Comparison of ENCODE assay signal across 8 mouse cellular contexts in the genomic region with DNA sequence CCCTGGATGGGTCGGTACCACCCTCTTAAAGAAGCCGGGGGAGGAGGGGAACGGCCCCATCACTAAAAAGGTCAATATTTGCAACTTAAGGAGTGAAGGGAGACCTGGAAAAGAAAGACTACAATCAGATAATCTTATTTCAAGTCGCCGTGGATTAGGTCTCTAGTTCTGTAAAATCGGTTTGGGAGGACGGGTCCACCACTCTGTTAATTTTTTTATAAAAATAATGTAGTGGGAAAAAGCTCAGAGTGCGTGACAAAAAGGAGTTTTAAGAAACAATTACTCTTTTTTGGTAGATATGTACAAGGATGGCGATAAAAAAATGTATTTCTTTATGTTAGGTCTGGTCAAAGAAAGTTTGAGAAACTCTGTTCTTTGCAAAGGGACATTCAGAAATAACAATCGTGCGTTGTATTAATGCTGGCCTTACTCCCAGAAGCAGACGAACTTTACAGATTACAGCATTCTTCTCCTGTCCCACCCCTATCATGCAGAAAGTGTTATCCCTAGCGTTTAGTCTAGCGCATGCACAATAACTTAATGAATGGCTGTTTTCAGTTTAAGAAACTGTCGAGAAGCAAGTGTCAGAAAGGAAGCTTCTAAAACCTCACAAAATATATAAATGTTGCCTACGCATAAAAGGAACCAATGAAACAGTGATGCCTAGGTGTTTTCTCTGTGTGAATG. TPM values are rescaled to one million over a fixed set of nuclear protein-coding genes. Genes with fewer than 3 reads are reported as not detected.
DNase-seq lines count a peak whose midpoint lies in the region; ATAC-seq and TF ChIP-seq lines count a peak whose summit lies in the region.

No protein-coding gene starts in this region.

- no peak for TF ChIP-seq POLR2A in myocyte (IDR thresholded peaks at IDR 0.05; ENCODE audit: insufficient read length, low read depth)

- ATAC-seq in lung, embryonic 14.5 days (ENCODE audit: insufficient read depth) = peak; percentile 35; the same call in 1 of the 2 replicates
- ATAC-seq in hindbrain, postnatal 0 days = no peak

- H3K9me3 ChIP-seq in lung, embryonic 14.5 days (ENCODE audit: low read depth, low read length) = no peaks in the 10 kb centered on the region
- H3K9me3 ChIP-seq in hindbrain, postnatal 0 days (ENCODE audit: low read length) = no peaks in the 10 kb centered on the region

- H3K4me1 ChIP-seq in lung, embryonic 14.5 days (ENCODE audit: insufficient read depth) = peaks cover 3% of the 10 kb centered on the region; the same call in 1 of the 2 replicates
- peaks cover 24% of the 10 kb centered on the region; the same call in 1 of the 2 replicates for H3K4me1 ChIP-seq in hindbrain, postnatal 0 days (ENCODE audit: insufficient read depth, low read length)

- 12% methylated on average over 16 of the region's 16 CpGs for WGBS in lung, embryonic 14.5 days
- 10% methylated on average over 16 of the region's 16 CpGs for WGBS in hindbrain, postnatal 0 days

- no peaks in the 10 kb centered on the region for H3K27me3 ChIP-seq in lung, embryonic 14.5 days (ENCODE audit: insufficient read depth, low read length)
- no peaks in the 10 kb centered on the region for H3K27me3 ChIP-seq in hindbrain, postnatal 0 days (ENCODE audit: insufficient read depth, low read length)
- no peaks in the 10 kb centered on the region for H3K27me3 ChIP-seq in myocyte (ENCODE audit: control insufficient read depth, insufficient read depth, insufficient read length)

- H3K4me2 ChIP-seq in lung, embryonic 14.5 days = peak overlapping the region; percentile 74
- peak overlapping the region; percentile 71 for H3K4me2 ChIP-seq in hindbrain, postnatal 0 days (ENCODE audit: low read depth, low read length)
- H3K4me2 ChIP-seq in myocyte (ENCODE audit: low read depth) = peak overlapping the region; percentile 82

- H3K27ac ChIP-seq in lung, embryonic 14.5 days (ENCODE audit: low read depth) = peak overlapping the region; percentile 96
- H3K27ac ChIP-seq in hindbrain, postnatal 0 days = peak overlapping the region; percentile 99

- peak; percentile 63 for DNase-seq in lung, embryonic 14.5 days
- no peak for DNase-seq in lung, postnatal 25 days (ENCODE audit: low spot score)
- DNase-seq in c-Kit-positive CD71-positive TER-119-positive erythroid progenitor cells, embryonic 14.5 days (ENCODE audit: low spot score) = peak; percentile 11
- peak; percentile 39 for DNase-seq in hindbrain, postnatal 0 days (ENCODE audit: low spot score)
- no peak for DNase-seq in gastrocnemius, adult 8-10 months (ENCODE audit: low spot score in 2 of 2)
- DNase-seq in gastrocnemius, postnatal 25 days = no peak
- no peak for DNase-seq in frontal cortex, postnatal 25 days (ENCODE audit: low spot score in 2 of 2)

- H3K4me3 ChIP-seq in lung, embryonic 14.5 days (ENCODE audit: low read depth, low read length) = peak overlapping the region; percentile 83
- H3K4me3 ChIP-seq in hindbrain, postnatal 0 days (ENCODE audit: low read length) = peak overlapping the region; percentile 84
- H3K4me3 ChIP-seq in myocyte = peak overlapping the region; percentile 66

- H3K9ac ChIP-seq in lung, embryonic 14.5 days = peak overlapping the region; percentile 91
- H3K9ac ChIP-seq in hindbrain, postnatal 0 days (replicated peaks; ENCODE audit: low read length) = peak overlapping the region; percentile 92

- peaks cover 7% of the 10 kb centered on the region for H3K79me2 ChIP-seq in myocyte (ENCODE audit: control insufficient read depth, insufficient read depth)

- H3ac ChIP-seq in myocyte (ENCODE audit: control insufficient read depth, insufficient read length) = peak overlapping the region; percentile 90

- no peak for TF ChIP-seq CTCF in lung, embryonic 14.5 days (IDR thresholded peaks at IDR 0.05; ENCODE audit: low read depth)
- no peak for TF ChIP-seq CTCF in hindbrain, postnatal 0 days (IDR thresholded peaks at IDR 0.05; ENCODE audit: low read depth)

- H3K36me3 ChIP-seq in lung, embryonic 14.5 days (ENCODE audit: insufficient read depth) = no peaks in the 10 kb centered on the region
- no peaks in the 10 kb centered on the region for H3K36me3 ChIP-seq in hindbrain, postnatal 0 days (ENCODE audit: insufficient read depth, low read length)
- no peaks in the 10 kb centered on the region for H3K36me3 ChIP-seq in myocyte (ENCODE audit: control insufficient read depth, insufficient read depth)

TF ChIP-seq in myocyte, 11 proteins besides CTCF, POLR2A, EP300 and RAD21:
- TF ChIP-seq TCF3 (IDR thresholded peaks at IDR 0.05; ENCODE audit: insufficient read length, low read depth) (no peak), E2F4 (IDR thresholded peaks at IDR 0.05; ENCODE audit: insufficient read depth) (no peak), CEBPB (IDR thresholded peaks at IDR 0.05; ENCODE audit: insufficient read depth, poor library complexity, severe bottlenecking) (no peak)

RNA-seq across cellular contexts. Expression of gene Abcd3, which starts 0.6 kb away (rescaled TPM):
- 78.0 and 78.7 TPM in 2 replicates for polyA plus RNA-seq in lung, embryonic 14.5 days (2014; fragmentation: Nextera tagmentation; extraction: Ambion mirVana)
- total RNA-seq in hindbrain, postnatal 0 days (2014; rRNA removed) = 50.1 and 53.5 TPM in 2 replicates
- polyA plus RNA-seq in hindbrain, postnatal 0 days (2015; fragmentation: Nextera tagmentation; extraction: Ambion mirVana) = 85.9 and 89.5 TPM in 2 replicates
- 14.7 TPM for polyA plus RNA-seq in myocyte (2012; fragmentation: generic; extraction: Trizol)
- total RNA-seq in gastrocnemius, adult 8-10 months (2022) = 10 to 100 TPM; 33.2 to 39.3 (median 34.6) TPM
- 10 to 100 TPM; 40.1 to 42.3 TPM for total RNA-seq in gastrocnemius, postnatal 25 days (2021)

Comparison
In these comparisons a context has a peak if more than half of its experiments do, and no peak if none do; other contexts are left out.
1. DNase-seq: peak in lung, embryonic 14.5 days (single experiment), c-Kit-positive CD71-positive TER-119-positive erythroid progenitor cells, embryonic 14.5 days (single experiment) and hindbrain, postnatal 0 days (single experiment); none in lung, postnatal 25 days (single experiment), gastrocnemius, adult 8-10 months (0 of 2), gastrocnemius, postnatal 25 days (single experiment) and frontal cortex, postnatal 25 days (0 of 2).
2. Peak in every context shown above with its lines, with median percentiles within 50 percentile points of each other: H3K4me2 ChIP-seq and H3K4me3 ChIP-seq.